Mouse (Mus musculus) layer of hippocampus, postnatal 10 days (tissue): ENCODE results near the gene Kifc3. TPM values are rescaled to one million over a fixed set of nuclear protein-coding genes. Genes with fewer than 3 reads are reported as not detected.

Experiments used
- DNase-seq, 2 experiments: peaks; one replicate each; pipeline ENCODE4 v3.0.0; 2021; ENCODE audit warnings: low spot score in 2 of 2
- total RNA-seq, 2 experiments: library from RNA; stranded (reverse); gene quantifications; 2 replicates each; pipeline ENCODE4 v1.2.3; 2021

Kifc3 gene
- total RNA-seq, 2 experiments from 2014 or later: 72.4 to 90.2 TPM

DNA sequence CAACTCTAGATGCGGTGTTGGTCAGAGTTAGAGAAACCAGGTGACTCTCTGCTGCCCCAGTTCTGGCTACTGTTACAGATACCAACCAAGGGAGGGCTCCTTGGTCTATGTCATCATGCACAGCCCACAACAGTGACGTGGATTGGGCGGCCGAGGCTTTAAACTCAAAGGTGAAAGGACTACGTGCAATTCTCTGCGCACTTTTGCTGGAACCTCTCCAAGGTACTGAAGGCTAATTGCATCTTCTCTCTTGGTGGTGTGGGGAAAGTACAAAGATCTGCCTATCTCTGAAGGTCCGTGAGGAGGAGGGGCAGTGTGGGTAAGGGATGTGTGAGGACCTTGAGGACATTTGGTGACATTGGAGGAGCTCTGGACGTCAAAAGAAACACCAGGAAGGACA, 44.0 kb downstream of the Kifc3 start:
- no peak for DNase-seq

DNA sequence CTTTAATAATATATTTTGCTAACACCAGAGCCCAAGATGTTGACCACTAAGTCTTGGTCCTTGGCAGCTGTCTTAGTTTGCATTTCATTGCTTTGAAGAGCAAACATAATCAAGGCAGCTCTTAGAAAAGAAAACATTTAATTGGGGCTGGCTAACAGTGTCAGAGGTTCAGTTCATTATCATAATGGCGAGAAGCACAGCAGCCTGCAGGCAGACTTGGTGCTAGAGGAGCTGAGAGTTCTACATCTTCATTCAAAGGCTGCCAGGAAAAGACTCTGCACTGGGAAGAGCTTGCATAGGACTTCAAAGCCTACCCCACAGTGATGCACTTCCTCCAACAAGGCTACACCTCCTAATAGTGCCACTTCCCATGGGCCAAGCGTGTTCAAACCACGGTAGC, 45.5 kb downstream of the Kifc3 start:
- DNase-seq: no peak

DNA sequence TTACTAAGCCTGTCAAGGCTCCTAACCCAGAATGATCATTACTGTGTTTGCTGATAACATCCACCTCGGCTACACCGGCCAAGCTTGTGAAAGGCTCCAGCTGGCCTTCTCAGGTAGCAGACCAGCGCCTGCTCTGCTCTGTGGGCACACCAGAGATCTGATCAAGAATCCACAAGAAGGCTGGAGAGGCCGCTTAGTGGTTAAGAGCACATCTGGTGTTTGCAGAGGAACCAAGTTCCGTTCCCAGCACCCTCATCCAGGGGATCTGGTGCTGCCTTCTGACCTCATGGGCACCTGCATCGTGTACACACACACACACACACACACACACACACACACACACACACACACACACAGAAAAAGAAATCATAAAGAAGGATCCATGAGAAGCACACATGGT, 46.5 kb downstream of the Kifc3 start:
- no peak for DNase-seq

DNA sequence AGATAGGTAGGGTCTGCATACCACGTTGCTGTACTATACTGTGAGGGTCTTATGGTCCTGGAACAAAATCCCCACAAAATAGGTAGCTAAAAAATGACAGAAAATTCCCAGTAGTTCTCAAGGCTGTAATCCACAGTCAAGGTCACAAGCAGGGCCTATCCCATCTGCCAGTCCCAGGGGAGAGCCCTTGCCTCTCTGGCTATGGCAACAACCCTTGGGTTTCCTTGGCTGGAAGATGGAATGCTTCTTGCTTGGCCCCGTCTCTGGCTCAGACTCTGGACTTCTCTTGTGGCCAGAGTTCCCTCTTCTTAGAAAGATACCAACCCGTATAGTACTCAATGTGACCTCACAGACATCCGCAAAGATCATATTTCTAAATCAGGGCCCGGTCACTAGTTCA, 47.3 kb downstream of the Kifc3 start:
- DNase-seq: no peak

DNA sequence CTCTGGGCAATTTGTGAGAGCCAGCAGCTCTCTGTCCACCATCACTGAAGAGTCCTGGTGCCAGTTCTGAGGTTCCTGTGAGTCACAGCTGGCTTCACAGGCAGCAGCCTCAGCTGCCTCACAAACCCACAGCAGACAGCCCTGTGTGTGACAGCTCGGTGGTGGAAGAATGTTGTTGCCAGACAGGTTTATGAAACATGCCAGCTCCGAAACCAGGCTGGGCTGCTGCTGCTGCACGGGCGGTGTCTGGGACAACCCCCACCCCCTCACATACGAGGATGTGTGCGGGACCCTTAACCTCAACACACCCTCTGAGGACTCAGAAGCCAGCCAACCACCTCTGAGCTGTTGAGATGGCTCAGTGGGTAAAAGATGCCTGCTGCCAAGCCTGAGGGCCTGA, 48.0 kb downstream of the Kifc3 start:
- no peak for DNase-seq

DNA sequence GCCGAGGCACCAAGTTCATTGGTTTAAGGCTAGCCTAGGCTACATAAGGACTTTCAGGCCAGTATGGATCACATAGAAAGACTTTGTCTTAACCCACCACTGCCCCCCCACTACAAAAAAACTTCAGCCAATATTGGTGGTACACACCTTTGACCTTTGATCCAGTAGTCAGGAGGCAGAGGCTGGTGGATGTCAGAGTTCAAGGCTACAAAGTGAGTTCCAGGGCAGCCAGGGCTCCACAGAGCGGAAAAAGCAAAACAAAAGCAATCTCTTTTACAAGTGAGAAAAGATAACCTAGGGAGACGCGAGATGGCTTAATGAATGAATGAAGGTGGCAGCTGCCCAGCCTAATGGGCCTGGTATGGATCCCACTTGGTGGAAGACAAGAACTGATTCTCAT, 48.6 kb downstream of the Kifc3 start:
- DNase-seq: no peak

DNA sequence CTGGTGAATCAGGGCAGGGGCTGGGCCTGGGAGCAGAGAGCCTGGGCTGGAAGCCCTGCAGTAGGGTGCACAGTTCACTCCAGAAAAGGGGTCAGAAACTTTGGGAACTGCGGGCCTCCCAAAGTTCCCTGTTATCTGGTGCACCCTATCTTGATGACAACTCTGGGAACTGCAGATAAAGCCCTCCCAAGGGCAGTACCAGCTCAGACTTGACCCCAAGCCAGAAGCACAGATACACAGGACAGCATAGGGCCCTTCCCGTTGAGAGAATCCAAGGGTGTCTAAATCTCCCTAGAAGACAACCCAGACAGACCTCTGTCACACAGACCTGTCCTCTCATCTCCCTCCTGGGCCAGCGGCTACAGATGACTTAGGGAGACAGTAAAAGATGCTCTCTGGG, 52.0 kb downstream of the Kifc3 start:
- DNase-seq: no peak

DNA sequence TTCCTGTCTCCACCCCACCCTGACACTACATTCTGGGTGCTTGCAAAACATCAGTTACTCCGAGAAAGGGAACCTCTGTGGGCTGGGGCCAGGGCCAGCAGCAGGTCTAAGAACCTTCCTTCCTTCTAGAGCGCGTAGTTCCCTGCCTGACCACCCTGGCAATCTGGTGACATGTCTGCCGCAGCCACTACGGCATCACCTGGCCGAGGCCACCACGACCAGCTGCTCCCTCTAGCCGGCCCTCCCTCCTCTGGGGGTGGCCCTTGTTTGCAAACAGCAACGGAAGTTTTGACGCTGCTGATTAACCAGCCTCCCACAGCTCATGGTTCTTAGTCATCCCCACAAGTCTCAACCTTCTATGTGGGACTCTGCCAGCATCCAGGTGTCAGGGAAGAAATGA, 53.2 kb downstream of the Kifc3 start:
- no peak for DNase-seq

DNA sequence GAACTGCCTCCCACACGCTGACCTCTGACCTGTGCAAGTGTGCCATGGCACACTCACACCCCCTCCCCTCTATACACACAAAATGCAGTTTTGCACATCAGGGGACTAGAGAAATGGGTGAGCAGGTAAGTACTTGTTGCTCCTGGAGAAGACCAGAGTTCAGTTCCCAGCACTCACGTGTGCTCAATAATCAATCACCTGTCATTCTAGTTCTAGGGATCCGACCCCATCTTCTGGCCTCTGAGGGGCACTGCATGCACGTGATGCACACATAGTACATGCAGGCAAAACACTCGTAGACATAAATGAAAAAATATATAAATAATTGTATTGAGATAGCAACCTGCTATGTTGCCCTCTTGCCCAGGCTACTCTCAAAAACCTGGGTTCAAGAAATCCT, 55.8 kb downstream of the Kifc3 start:
- no peak for DNase-seq

DNA sequence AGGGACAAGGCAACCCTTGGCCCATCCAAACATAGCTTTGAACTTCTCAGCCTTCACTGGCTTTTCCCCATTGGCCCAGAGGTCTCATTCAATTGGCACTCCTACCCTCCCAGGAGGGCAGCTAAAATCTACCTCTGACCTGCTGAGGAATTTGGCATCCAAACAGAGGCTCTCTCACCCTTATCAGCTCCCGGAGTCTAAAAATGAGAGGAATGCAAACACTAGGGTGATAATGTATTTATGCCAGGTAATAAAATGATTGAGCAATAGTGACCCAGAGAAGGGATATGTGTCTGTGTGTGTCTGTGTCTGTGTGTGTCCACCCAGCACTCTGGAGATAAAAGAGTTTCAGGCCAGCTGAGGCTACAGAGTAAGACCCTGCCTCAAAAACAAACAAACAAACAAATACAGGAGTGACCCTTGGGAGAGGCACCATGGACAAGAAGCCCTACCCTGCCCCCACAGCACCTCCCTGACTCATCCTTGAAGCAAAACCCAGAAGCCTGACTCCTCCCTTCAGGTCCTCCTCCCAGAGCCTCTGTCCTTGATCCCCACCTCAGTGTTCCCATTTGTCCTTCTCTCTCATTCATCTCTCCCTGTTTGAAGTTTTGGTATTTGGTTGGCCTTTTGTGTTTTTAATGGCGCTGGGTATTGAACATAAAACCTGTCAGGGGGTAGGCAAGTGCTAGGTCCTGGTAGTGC, 56.4 kb downstream of the Kifc3 start:
- DNase-seq: no peak

DNA sequence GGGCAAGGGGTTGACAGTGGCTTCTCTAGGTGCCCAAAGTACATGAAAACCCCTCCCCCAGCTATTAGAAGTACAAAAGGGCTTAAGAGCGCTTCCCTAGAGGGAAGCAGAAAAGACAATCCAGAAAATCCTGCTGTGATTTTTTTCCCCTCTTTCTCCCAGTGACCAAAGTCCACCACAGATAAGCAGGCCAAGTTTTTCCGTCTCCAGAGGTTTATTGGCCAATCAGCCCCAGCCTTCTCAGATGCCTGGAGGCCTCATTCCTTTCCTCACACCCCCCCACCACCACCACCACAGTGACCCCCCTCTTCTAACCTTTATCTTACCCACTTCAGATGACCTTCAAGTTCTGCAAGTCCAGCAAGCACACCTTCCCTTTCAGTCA, 58.0 kb downstream of the Kifc3 start:
- DNase-seq: no peak

DNA sequence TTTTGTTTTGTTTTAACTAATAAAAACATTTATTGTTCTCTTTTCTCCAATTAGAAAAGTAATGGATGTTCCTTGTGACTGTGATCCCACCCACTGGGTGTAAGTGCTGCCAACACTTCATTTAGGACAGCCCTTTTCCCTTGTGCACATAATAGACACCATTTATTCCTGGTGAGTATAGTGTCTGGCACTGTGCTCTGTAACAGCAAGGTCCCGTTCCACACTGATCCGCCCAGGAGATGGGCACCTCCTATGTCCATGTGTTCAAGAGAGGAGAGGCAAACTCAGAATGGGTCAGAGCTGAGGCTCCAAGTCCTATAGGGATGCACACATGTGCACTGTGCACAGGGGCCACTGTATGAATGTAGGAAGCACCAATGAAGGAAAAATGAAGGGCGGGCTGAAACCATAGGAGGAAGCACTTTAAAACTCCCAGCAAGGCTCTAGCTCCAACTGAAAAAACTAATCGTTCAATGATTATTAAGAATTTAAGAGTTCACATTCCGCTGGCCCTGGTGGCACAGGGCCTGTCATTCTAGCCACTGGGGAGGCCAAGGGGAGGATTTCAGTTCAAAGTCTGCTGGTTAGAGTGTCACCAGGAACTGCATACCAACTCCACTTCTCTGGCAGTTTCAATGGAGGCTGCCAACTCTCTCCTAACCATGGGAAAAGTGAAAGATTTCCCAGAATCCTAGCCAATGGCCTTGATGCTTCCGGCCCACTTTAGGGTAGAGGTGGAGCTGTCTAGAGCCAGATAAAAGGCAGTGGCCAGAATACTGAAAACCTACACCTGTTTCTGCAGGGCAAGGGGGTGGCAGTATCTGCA, 58.6 kb downstream of the Kifc3 start:
- no peak for DNase-seq

DNA sequence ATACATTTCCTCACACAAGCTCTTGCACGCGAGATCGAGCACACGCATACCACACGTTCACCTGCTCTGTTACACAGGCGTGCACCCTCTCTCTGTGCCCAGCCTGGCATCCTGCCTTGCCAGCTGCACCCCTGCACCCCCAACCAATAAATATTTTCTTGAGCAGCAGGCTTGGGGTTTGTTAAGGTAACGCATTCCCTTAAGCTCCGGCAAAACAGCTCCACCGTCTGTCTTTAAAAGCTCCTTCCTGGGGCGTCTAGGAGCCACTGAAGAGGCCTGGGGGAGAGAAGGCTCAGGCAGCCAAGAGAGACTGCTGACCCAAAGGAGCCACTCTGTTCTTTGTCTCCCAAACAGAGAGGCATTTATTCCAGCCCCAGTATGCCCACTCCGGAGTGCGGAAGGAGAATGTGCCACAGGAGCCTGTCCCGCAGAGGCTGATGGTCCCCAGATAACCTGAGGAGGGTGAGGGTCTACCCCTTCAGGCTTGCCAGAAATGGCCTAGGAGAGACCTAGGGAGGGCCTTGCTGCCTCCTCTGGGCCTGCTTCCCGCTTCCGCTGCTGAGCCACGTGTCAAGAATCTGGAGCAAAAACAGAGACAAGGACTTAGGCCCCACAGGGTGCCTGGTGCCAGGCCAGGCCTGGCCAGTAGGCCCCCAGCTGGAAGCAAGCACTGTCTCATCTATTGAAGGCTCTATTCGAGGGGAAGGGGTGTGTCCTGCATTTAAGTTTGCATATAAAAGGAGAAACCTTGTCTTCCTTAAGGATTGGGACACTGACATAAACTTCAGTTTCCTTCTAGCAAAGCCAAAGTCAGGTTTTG, 59.4 kb downstream of the Kifc3 start:
- peak; percentile 56 to 73 for DNase-seq

DNA sequence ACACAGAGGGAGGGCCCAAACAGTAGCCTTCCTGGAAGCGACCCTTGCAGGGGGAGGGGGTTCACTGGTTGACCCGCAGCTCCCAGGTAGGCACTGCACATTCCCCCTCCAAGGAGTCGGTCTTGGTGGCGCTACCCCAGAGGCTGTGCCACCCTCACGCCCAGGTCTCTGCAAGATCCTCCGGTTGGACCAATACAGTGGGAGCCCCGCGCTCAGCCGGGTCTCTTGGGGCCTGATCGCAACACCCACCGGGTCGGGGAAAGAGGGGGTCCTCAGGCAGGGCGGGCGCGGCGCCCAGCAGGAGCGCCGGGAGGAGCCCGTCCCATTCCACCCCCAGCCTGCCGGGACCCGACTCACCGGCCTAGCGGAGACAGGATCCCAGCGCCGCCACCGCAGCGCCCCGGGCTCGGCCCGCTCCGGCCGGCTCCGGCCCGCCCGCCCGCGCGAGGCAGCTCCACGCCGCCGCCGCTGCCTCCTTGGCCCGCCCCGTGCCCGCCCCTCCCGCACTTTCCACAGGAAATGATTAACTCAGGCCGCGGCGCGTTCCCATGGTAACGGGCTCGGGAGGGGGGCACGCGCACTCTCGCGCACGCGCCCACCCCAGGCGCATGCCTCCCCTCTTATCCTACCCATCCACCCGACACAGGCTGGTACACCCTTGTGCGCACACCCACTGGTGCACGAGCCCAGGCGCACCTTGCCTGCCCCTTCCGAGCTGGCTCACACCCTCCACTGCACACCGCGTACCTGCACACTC, 60.4 kb downstream of the Kifc3 start:
- DNase-seq: peak; percentile 84 to 90

DNA sequence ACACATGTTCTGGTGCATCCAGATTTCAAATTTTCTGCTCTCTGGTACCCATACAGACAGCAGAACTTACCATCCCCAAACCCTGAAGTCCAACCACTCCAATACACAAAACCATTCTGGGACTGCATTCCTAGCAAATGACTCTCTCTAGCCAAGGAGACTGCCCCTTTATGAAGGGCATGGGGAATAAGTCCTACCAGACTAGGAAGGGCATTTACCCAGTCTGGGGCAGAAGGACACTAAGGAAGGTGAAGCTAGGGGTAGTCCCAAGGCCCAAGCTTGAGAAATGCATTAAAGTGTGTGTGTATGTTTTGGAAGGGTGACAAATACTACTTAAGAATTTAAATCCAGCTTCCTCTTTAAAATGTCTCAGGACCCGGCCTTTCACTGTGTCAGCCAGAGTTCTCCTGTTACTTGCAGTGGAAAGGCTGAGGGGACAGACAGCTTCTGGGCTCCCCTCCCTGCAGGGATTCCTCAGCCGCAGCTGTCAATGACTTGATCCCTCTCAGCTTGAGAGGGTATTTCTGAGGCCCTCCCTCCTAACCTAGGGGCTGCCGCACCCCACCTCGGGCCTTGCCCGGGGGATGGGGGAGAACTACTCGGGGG, 61.0 kb downstream of the Kifc3 start:
- DNase-seq: no peak

DNA sequence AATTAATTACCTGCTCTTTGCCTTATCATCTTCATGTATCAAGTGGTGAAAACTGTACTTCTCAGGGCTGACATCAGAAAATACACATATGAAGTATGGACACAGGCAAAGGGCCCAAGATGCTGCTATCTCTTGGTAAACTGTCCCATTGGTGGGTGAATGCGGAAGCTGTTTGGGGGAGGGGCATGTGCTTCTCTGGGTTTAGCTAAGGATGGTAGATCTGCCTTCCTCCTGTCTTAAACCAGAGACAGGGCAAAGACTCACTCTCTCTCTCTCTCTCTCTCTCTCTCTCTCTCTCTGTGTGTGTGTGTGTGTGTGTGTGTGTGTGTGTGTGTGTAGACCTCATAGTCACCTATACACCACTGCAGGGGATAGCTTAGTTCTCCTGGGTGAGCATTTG, 61.6 kb downstream of the Kifc3 start:
- DNase-seq: no peak

DNA sequence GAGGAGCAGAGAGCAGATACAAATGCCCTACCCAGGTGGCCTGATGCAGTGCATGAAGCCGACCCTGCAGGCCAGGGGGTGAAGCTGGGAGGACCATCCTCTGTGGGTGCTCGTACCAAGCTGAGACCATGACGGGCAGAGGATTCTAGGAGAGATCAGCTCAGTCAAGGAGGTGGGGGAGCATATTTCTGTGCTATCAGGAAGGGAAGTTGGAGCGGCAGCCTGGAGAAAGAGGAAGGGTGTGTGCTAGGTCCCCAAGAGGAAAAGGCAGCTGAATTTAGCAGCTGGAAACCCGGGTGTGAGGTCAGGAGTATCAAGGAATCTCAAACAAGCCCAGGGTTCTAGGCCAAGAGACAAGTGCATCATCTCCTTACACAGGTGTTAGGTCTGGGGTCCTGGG, 62.1 kb downstream of the Kifc3 start:
- DNase-seq: no peak

DNA sequence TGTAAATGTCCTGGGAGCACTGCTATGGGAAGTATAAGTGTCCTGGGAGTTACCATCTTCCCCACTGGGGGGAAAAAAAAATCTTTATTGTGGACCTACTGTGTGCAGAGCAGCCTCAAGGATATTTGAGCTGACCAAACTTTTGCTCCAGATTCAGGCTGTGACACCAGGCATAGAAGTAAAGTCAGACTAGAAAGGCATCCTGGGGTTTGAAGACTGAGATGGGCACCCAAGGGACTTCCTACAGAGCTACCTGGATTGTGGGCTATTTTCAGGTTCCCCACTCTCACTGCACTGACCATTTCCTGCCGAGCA, 63.6 kb downstream of the Kifc3 start:
- no peak for DNase-seq

DNA sequence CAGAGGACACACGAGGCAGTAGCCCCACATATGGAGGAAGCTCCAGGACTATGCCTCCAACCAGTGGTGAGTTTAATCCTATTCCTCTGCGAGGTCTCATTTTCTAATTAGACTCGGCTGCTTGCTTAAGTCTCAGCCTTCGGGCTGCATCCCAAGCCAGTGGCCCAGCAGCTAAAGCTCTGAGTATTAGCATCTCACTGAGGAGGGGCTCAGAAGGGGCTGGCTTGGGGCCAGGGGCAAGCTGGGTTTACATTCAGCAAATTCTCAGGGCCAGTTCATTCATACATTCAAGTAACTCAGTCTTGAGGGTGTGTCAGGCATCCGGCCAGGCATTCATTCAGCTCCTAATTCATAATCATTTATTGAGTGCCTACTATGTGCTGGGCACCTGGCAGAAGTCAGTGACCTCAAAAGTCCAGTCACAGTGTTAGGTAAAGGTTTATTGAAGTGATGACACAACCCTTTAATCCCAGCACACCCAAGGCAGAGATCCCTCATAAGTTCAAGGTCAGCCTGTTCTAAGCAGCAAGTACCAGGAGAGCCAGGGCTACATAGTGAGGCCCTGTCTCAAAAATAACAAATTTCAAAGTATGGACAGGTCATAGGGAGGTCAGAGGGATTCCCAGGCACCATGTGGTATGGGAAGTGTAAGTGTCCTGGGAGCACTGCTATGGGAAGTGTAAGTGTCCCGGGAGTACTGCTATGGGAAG, 64.1 kb downstream of the Kifc3 start:
- peak in 1 of 2 experiments; percentile 31 for DNase-seq

DNA sequence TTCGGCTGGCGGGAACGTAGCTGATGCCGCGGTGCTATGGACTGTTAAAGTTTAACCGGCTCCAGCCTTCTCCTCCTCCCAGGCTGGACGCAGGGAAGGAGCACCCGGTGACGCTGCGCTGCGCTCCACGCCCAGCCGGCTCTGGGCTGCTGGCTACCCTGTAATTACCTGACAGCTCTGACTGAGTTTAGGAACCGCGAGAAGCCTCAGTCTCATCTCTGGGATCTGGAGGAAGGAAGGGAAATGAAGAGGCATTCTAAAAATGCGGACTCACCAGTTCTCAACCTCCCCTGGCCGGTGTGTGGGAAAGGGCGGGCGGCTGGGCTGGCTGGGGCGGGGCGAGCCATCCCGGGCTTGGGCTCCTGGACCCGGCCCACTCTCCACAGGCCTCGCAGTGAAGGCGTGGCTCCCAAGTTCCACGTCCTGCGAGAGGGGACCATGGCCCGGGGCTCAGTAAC, 64.9 kb downstream of the Kifc3 start:
- no peak for DNase-seq
